Mouse (Mus musculus) kidney, adult 11 months (tissue): Measurements from ENCODE around the gene Sv2b.

Experiments
- DNase-seq: peaks from one replicate; pipeline ENCODE4 v3.0.0; 2022

Sv2b gene

GRCm38 (mm10) chr7:75290554-75290953, 18.5 kb downstream of the Sv2b start:
- DNase-seq, result no peak

DNA sequence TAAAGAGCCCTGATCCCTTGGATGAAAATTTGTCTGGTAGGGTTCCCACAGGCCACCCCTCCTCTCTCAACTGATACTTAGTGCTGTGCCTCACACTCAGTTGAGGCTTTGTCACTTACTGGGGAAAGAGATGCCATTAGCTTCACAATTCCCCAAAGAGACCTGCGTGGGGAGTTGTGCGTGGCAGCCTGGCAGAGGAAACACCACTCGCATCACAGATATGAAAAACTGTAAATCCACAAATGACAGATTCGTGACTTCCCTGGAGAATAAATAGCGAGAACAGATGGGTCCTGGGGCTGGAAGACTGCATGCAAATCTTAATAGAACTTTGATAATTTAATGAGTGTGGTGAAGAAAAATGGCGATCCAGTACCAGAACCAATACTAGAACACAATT, 21.8 kb downstream of the Sv2b start:
- DNase-seq, result no peak

- DNase-seq, result no peak
Observed at GRCm38 (mm10) chr7:75282951-75283350, 26.1 kb downstream of the Sv2b start.

GRCm38 (mm10) chr7:75282080-75282650, 26.9 kb downstream of the Sv2b start:
- no peak for DNase-seq

DNA sequence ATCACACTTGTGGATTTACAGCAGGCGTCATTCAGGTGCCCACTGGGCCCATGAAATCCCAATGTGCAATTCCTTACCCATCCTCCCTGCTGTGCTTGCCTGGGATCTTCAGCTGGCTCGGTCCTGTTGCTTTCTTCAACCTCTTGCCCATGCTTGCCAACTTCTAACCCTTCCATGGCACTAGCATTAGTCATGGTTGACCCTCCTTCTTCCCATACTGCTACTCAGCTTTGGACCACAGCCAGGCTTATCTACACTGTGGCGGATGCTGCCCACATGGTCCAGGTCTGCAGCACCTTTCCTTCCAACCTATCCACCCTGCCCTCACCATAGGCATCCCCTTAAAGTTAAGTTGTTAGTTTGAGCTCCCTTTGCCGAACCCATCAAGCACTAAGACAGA, 28.0 kb downstream of the Sv2b start:
- DNase-seq, result no peak

DNA sequence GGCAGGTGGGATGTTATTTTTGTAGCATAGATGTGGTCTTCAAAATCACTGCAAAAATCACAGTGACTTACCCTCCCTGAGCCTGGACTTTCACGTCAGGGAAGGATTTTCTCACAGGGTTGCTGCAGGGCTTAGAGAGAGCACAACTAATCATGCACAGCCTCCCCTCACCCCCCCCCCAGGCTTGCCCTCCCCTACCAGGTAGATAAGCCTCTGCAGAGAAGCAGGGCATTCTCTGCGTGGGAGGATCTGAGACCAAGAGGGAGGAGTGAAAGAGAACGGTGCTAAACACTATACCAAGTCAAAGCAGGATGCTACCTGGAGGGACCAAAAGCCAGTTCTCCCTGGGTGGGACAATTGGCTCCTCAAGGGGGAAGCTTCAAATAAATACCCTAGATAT, 31.2 kb downstream of the Sv2b start:
- DNase-seq, result no peak

DNA sequence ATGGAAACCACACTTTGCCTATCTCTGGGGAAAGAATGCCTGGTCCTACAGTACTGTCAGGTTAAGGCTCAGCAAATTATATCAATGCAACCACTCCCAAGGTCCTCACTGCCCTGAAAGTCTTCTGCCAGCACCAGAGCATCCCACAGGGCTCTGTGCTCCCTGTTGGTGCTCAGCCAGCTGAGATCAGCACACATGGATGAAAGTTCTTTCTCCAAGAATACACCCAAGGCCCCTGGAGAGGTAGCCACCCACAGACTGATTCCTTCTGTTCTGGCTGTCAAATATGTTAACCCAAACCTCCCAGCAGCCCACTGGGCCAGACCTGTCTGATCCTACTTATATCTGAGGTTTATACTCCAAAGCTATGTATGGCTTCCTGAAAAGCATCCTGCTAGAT, 32.3 kb downstream of the Sv2b start:
- no peak for DNase-seq

DNA sequence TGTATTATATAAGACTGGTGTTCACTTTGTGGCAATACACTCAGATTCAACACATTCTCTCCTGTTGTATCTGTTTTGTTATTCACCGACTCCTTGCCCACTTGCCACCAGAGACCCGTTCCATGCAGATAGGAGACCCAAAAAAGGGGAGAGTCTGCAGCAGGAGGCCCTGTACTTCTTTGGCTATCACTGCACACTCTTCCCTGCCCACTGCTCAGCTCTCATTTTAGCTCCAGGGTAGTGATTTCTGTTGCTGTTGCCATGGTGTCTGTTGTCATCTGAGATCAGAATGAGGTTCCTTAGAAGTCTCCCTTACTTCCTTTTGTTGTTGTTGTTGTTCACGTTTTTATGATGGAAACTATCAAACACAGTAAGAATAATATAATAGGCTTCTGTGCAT, 34.5 kb downstream of the Sv2b start:
- DNase-seq, result no peak

DNA sequence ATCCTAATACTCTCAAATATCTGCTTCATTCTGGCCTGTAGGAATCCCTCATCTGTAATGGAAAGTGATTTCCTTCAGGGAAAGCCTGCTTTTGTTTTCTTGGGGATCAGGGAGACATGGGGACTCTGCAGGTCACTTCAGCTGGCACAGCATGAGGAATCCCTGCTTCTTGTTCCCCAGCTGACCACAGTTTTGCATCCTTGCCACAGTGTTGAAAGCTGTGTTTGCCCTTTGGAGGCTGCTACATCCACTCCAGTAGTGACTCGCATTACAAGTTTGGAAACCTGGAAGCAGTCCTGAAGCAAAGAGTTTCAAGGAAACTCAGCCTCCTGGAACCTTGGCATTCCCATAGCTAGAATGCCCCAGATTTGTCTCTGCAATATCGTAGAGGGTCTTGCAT, 35.4 kb downstream of the Sv2b start:
- DNase-seq, result no peak

GRCm38 (mm10) chr7:75271921-75272381, 37.1 kb downstream of the Sv2b start:
- no peak for DNase-seq

DNA sequence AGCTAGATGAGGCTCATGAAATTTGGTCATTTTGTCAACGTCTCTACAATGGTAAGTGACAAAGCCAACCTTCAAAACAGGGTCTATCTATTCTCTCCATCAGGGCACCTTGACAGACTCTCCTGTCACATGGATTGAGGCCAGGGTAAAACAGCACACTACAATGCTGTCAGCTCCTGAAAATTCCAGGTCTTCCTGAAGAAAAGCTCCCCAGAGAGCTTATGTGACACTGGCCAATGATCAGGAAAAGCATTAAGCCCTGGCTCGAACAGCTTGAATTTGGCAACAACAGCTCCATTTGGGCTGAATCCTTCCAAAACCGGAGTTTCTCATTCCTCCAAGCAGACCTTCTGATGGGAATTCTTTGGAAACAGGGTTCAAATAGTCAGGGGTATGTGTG, 37.8 kb downstream of the Sv2b start:
- DNase-seq, result no peak

DNA sequence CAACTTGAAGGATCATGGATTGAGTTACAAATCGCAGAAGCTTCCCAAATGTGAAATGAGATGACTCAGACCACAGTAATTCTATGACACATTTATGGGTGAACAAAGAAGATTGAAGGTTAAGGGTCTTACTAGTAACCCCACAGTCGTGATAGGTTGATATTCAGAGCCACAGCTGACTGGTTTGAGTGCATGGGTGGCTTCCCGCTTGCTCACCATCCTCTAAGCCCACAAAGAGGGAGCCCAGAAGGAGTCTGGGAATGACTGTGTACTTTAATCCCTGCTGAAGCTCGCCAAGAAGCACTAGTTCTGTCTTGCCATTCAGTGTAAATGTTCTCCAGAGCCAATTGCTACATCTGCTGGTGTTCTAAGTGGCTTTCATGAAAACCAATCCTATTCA, 41.8 kb downstream of the Sv2b start:
- no peak for DNase-seq

DNA sequence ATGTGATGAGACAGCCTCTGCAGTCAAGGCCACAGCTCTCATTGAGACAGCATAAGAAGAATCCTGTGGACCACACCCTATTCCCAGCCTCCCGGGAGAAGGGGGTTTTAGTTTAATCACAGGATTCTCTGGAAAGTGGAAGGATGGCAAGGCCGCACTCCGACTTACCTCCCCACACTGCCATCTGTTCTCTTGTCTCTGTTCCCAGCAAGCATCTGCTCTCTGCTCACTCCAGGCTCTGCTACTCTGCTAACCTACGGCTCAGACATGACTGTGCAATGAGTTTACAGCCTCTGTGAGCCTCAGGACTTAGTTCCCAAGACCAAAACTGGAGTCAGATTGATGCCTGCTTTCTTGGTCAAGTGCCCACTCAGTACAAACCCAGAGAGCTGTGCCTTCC, 43.8 kb downstream of the Sv2b start:
- no peak for DNase-seq

- DNase-seq, result no peak
Observed at GRCm38 (mm10) chr7:75259945-75260344, 49.1 kb downstream of the Sv2b start.

- DNase-seq, result no peak
Observed at GRCm38 (mm10) chr7:75253611-75254250, 55.3 kb downstream of the Sv2b start.

DNA sequence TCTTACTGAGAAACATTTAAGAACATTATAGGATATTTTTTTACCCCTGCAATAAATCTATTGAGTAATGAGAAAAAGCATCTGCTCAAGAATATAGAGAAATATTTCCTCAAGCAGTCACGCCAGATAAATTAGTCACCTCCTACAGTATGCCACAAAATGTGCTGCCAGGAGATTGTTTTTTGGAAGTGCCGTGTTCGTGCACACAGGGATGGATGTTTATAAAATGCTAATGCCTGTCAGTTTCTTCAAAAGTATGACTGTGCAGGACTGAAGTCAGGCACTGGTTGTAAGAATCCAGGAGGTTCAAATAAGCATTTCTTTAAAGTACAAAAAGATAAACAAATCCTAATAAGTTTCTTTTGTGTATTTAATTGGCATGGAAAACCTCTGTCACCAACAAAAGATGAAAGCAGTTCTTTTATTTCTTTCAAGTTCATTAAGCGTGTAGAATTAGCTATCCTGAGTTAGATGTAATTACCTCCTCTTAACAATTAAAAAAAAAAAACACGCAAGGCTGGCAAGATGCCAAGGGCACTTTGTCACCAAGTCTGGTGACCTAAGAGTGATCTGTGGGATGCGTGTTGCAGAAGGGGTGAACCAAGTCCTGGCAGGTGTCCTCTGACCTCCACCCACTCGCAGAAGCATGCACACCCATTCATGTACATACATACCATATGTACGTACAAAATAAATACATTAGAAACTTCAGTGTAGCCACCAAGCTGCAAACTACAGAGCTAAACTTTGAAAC, 68.1 kb downstream of the Sv2b start:
- DNase-seq, result no peak

GRCm38 (mm10) chr7:75236386-75236785, 72.7 kb downstream of the Sv2b start:
- DNase-seq, result no peak

DNA sequence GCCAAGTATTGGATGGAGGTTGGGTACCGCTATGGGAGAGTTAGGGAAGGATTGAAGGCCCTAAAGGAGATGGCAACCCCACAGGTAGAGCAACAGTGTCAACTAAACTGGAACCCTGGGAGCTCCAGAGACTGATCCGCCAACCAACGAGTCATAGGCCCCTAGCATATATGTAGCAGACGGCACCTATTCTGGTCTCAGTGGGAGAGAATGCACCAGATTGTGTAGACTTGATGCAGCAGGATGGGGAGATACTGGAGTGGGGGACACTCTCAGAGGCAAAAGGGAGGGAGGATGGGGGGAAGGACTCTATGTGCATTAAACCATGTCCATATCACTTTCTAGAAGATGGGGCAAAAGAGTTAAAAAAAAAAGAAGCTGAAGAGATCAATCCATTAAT, 84.9 kb downstream of the Sv2b start:
- DNase-seq, result no peak

GRCm38 (mm10) chr7:75222704-75223431, 86.2 kb downstream of the Sv2b start:
- DNase-seq, result no peak

DNA sequence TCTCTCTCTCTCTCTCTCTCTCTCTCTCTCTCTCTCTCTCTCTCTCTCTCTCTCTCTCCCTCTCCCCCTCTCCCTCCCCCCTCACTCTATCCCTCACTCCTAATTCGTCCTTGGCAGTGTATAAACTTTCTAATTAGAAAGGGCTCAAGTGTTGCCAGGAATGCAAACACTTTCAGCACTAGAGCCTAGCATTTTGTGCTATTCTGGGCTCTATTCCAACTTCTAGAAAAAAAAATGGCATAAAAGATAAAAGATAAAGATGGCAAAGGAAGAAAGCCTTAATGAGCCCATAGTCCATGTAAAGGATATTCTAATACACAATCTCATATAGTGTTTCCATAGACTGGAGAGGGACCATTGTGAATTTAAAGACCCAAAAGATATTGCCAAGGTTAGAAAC, 88.3 kb downstream of the Sv2b start:
- no peak for DNase-seq

- no peak for DNase-seq
Observed at GRCm38 (mm10) chr7:75220296-75220695, 88.8 kb downstream of the Sv2b start.

- DNase-seq, result no peak
Observed at GRCm38 (mm10) chr7:75216180-75216579, 92.9 kb downstream of the Sv2b start.

DNA sequence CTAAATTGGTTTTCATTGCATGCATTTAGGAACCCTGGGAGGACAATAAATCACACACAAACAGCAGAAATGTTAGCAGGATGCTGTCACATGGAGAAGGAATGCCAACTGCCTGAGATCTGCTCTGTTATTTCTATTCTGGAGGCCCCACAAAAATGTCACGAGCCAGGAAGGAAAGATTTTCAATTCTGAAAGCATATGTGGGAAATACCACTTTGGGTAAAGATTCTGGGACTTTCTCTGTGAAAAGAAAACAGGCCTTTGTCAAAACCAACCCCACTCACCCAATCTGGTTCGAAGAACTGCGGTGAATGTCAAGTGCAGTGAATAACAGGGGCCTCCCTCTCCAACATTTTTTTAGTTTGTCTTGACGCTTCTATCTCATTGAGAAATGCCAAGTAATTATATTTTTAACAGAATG, 99.8 kb downstream of the Sv2b start:
- DNase-seq, result no peak
